Mouse (Mus musculus) bone marrow macrophage, adult 2 months (primary cell): ENCODE data around the gene Fam49a. TPM values are rescaled to one million over a fixed set of nuclear protein-coding genes. Genes with fewer than 3 reads are reported as not detected.

Source experiments
- H3K27ac ChIP-seq: 2 replicates; pipeline ENCODE4 v1.5.1; 2012; ENCODE audit warnings: low read depth, low read length; ENCODE audit not compliant: insufficient read depth
- H3K4me1 ChIP-seq: 2 replicates; pipeline ENCODE4 v1.6.1; 2012; ENCODE audit warnings: low read length; ENCODE audit not compliant: control insufficient read depth, insufficient read depth
- H3K4me3 ChIP-seq: 2 replicates; pipeline ENCODE4 v1.5.1; 2012; ENCODE audit warnings: mild to moderate bottlenecking, low read length, moderate library complexity; ENCODE audit not compliant: insufficient read depth
- CTCF ChIP-seq: IDR thresholded peaks from 2 replicates; pipeline ENCODE4 v1.5.1; 2012; ENCODE audit warnings: low read depth, mild to moderate bottlenecking, low read length, moderate library complexity
- POLR2A ChIP-seq: IDR thresholded peaks from 2 replicates; pipeline ENCODE4 v1.6.1; 2012; ENCODE audit warnings: mild to moderate bottlenecking, low read depth, low read length, borderline replicate concordance
- polyA plus RNA-seq: library from polyadenylated mRNA; stranded (reverse); fragments of >200 nt; gene quantifications from 2 replicates; pipeline ENCODE4 v1.2.4, GENCODE M21; 2012; ENCODE audit not compliant: missing spikeins, insufficient read depth, insufficient read length

The Fam49a gene
- polyA plus RNA-seq, 1 experiment, result 82.8 TPM

- H3K27ac ChIP-seq, result peak overlapping the region; percentile 51
- no peak for TF ChIP-seq POLR2A
- no peak for TF ChIP-seq CTCF
- H3K4me3 ChIP-seq, result peak overlapping the region; percentile 56
Observed at GRCm38 (mm10) chr12:12287131-12287786, 25.3 kb downstream of the Fam49a start.

GRCm38 (mm10) chr12:12287787-12288132, 25.8 kb downstream of the Fam49a start:
- TF ChIP-seq POLR2A (no peak), CTCF (no peak)
- Histone ChIP-seq H3K4me3 (peak overlapping the region; percentile 56), H3K27ac (peak overlapping the region; percentile 51), H3K4me1 (peaks cover 38% of the 10 kb centered on the region)

More at GRCm38 (mm10) chr12:12287131-12287786, 25.3 kb downstream of the Fam49a start:
- H3K4me1 ChIP-seq, result peaks cover 34% of the 10 kb centered on the region

GRCm38 (mm10) chr12:12288586-12288985, 26.6 kb downstream of the Fam49a start:
- TF ChIP-seq POLR2A, result no peak
- no peak for TF ChIP-seq CTCF
- H3K4me3 ChIP-seq, result no peak overlapping the region
- no peak overlapping the region for H3K27ac ChIP-seq
- peaks cover 43% of the 10 kb centered on the region for H3K4me1 ChIP-seq

- Histone ChIP-seq H3K4me1 (peaks cover 52% of the 10 kb centered on the region), H3K27ac (no peak overlapping the region), H3K4me3 (no peak overlapping the region)
- no peak for TF ChIP-seq CTCF
- TF ChIP-seq POLR2A, result no peak
Observed at GRCm38 (mm10) chr12:12289636-12290035, 27.7 kb downstream of the Fam49a start.

GRCm38 (mm10) chr12:12292043-12292618, 30.2 kb downstream of the Fam49a start:
- TF ChIP-seq CTCF, result no peak
- no peak for TF ChIP-seq POLR2A
- Histone ChIP-seq H3K27ac (no peak overlapping the region), H3K4me1 (peaks cover 53% of the 10 kb centered on the region)

GRCm38 (mm10) chr12:12294380-12295171, 32.6 kb downstream of the Fam49a start:
- Histone ChIP-seq H3K27ac (peak overlapping the region; percentile 18; the same call in 1 of the 2 replicates), H3K4me3 (no peak overlapping the region), H3K4me1 (peaks cover 48% of the 10 kb centered on the region)
- TF ChIP-seq POLR2A (no peak), CTCF (no peak)

More at GRCm38 (mm10) chr12:12292043-12292618, 30.2 kb downstream of the Fam49a start:
- no peak overlapping the region for H3K4me3 ChIP-seq

- peaks cover 60% of the 10 kb centered on the region for H3K4me1 ChIP-seq
- H3K27ac ChIP-seq, result no peak overlapping the region
- no peak for TF ChIP-seq CTCF
- no peak for TF ChIP-seq POLR2A
- H3K4me3 ChIP-seq, result no peak overlapping the region
Observed at GRCm38 (mm10) chr12:12298451-12298850, 36.5 kb downstream of the Fam49a start.

- TF ChIP-seq POLR2A (no peak), CTCF (no peak)
- Histone ChIP-seq H3K4me3 (no peak overlapping the region), H3K27ac (no peak overlapping the region), H3K4me1 (peaks cover 62% of the 10 kb centered on the region)
Observed at GRCm38 (mm10) chr12:12299303-12299702, 37.4 kb downstream of the Fam49a start.

GRCm38 (mm10) chr12:12301149-12301548, 39.2 kb downstream of the Fam49a start:
- H3K4me3 ChIP-seq, result peak overlapping the region; percentile 8; the same call in 1 of the 2 replicates
- peaks cover 51% of the 10 kb centered on the region for H3K4me1 ChIP-seq
- H3K27ac ChIP-seq, result peak overlapping the region; percentile 97
- TF ChIP-seq CTCF, result no peak
- TF ChIP-seq POLR2A, result no peak

- Histone ChIP-seq H3K27ac (peak overlapping the region; percentile 97), H3K4me1 (peaks cover 51% of the 10 kb centered on the region), H3K4me3 (peak overlapping the region; percentile 8; the same call in 1 of the 2 replicates)
- TF ChIP-seq CTCF, result no peak
- TF ChIP-seq POLR2A, result no peak
Observed at GRCm38 (mm10) chr12:12301815-12302214, 39.9 kb downstream of the Fam49a start.
